Mouse (Mus musculus): ENCODE results near the gene Olfr1371. TPM values are rescaled to one million over a fixed set of nuclear protein-coding genes. Genes with fewer than 3 reads are reported as not detected.
"Not testable (repeated sequence)": the region's sequence is repeated elsewhere in the genome, so short reads cannot be mapped to it uniquely, and the experiment has no call there.

Olfr1371 gene
- polyA plus RNA-seq, 1 experiment from 2014 or later = not detected

DNA sequence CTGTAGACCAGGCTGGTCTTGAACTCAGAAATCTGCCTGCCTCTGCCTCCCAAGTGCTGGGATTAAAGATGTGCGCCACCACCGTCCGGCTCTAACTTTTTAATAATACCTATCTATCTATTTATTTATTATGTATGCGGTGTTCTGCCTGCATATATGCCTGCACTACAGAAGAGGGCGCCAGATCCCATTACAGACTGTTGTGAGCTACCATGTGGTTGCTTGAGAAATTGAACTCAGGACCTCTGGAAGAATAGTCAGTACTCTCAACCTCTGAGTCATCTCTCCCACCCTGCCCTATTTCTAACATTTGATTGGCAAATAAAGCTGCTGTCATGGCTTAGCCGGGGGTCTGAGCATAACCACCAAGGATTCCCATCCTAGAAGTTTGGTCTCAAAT, 9.1 kb upstream of the Olfr1371 start:
- Histone ChIP-seq H3K9me3 (no peaks in the 10 kb centered on the region), H3K36me3 (no peaks in the 10 kb centered on the region), H3K4me3 (no peak overlapping the region), H3K9ac (no peak overlapping the region), H3K27me3 (no peaks in the 10 kb centered on the region), H3K4me1 (peaks cover 3% of the 10 kb centered on the region; the same call in 1 of the 2 replicates), H3K27ac (no peak overlapping the region), H3K4me2 (no peak overlapping the region)
- 64% methylated on average over 6 of the region's 6 CpGs for WGBS
- no peak for ATAC-seq (ENCODE audit: borderline replicate concordance, extremely low read depth, low FRiP score, low TSS enrichment)

DNA sequence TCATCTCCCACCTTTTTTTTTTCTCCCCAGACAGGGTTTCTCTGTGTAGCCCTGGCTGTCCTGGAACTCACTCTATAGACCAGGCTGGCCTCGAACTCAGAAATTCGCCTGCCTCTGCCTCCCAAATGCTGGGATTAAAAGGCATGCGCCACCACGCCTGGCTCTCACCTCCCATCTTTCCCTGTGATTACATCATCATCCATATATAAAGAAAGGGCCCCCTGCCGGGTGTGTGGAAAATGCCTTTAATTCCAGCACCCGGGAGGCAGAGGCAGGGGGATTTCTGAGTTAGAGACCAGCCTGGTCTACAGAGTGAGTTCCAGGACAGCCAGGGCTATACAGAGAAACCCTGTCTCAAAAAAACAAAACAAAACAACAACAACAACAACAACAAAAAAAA, 8.1 kb upstream of the Olfr1371 start:
- not testable (repeated sequence) for H3K27me3 ChIP-seq
- 89% methylated on average over 6 of the region's 6 CpGs for WGBS

DNA sequence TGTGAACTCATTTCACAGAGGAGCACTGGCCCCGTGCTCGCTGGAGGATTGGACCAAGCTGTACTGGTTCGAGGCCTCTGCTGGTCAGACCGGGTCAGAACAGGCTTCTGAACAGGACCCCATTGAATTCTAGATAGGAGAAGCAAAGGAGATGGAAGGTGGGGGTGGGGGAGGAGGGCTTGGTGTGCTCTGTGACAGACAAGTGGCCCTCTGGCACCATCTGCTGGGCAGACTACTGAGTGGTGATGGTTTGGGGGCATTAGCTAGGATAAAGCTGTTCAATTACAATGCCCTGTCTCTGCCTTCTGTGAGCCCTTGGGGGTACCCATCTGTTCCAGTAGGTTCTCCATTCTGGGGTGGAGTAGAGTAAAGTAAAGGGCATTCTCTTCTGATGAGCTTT, 6.5 kb upstream of the Olfr1371 start:
- Histone ChIP-seq H3K27ac (no peak overlapping the region), H3K4me3 (no peak overlapping the region), H3K9me3 (no peaks in the 10 kb centered on the region), H3K36me3 (no peaks in the 10 kb centered on the region), H3K4me2 (peak overlapping the region; percentile 38; the same call in 1 of the 2 replicates), H3K27me3 (no peaks in the 10 kb centered on the region), H3K4me1 (peaks cover 3% of the 10 kb centered on the region; the same call in 1 of the 2 replicates), H3K9ac (no peak overlapping the region)
- peak; percentile 55; the same call in 1 of the 2 replicates for ATAC-seq (ENCODE audit: borderline replicate concordance, extremely low read depth, low FRiP score, low TSS enrichment)
- 8% methylated on average over 4 of the region's 4 CpGs for WGBS

More for the DNA sequence above, 8.1 kb upstream of the Olfr1371 start:
- H3K4me2 ChIP-seq; ATAC-seq (ENCODE audit: borderline replicate concordance, extremely low read depth, low FRiP score, low TSS enrichment); H3K36me3 ChIP-seq; H3K9ac ChIP-seq; H3K4me1 ChIP-seq; H3K9me3 ChIP-seq; H3K27ac ChIP-seq; H3K4me3 ChIP-seq: not testable (repeated sequence)

DNA sequence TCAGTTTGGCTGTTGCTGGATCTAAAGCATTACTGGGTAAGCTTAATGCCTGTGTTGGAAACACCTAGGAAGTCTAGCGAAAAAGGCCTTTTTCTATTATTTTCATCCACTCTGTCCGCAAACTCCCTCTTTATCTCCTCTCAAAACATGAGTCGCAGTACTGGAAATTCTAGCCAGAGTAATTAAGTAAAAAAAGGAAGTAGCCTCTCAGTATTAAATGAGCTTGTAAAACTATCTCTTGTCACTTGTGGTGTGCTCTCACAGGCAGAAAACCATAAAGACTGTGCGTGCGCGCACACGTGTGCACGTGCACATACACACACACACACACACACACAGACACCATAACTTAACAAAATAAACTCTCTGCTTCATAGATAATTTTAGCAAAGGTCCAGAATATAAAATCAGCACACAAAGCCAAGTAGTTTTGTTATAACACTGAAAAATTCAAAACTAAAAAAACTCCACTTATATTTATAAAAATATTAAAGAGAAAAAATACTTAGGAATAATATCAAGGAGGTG, 17.2 kb downstream of the Olfr1371 start:
- H3K27me3 ChIP-seq; H3K4me1 ChIP-seq; H3K4me2 ChIP-seq; H3K36me3 ChIP-seq; H3K4me3 ChIP-seq; ATAC-seq (ENCODE audit: borderline replicate concordance, extremely low read depth, low FRiP score, low TSS enrichment); H3K9ac ChIP-seq; H3K27ac ChIP-seq; H3K9me3 ChIP-seq: not testable (repeated sequence)
- 82% methylated on average over 8 of the region's 8 CpGs for WGBS

DNA sequence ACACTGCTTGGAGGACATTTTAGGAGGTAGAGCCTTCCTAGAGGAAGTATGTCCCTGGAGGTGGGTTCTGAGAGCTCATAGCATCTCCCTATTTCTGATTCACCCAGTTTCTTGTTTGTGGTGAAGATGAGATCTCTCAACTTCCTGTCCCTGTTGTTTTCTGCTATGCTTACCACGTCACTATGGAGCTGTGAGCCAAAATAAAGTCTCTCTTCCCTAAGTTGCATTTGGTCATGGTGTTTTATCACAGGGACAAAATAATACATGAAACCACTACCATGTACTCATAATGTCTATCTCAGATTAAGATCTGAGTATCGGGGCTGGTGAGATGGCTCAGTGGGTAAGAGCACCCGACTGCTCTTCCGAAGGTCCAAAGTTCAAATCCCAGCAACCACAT, 33.1 kb downstream of the Olfr1371 start:
- H3K4me2 ChIP-seq; H3K27me3 ChIP-seq; H3K4me1 ChIP-seq; H3K9ac ChIP-seq; H3K4me3 ChIP-seq; H3K9me3 ChIP-seq; H3K36me3 ChIP-seq; ATAC-seq (ENCODE audit: borderline replicate concordance, extremely low read depth, low FRiP score, low TSS enrichment); H3K27ac ChIP-seq: not testable (repeated sequence)
- 76% methylated on average over 4 of the region's 4 CpGs for WGBS

DNA sequence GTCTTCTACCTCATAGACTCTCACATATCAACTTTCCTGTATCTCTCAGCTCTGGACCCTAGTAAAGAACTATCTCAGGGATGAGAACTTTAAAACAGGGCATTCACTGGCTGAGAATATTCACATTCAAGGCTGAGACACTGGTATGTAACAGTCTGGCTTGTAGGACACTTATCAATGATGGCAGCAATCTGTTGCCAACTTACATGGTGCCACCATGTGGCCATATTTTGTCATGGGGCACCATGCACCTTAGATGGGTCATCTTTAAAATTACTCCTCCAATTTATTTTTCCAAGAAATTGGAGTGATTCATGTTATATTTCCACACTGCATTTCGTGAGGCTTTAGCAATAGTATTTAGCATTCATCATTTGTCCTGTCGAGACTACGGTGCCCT, 33.9 kb downstream of the Olfr1371 start:
- H3K27me3 ChIP-seq; H3K4me1 ChIP-seq; H3K9ac ChIP-seq; H3K36me3 ChIP-seq; H3K4me3 ChIP-seq; H3K4me2 ChIP-seq; H3K27ac ChIP-seq; ATAC-seq (ENCODE audit: borderline replicate concordance, extremely low read depth, low FRiP score, low TSS enrichment); H3K9me3 ChIP-seq: not testable (repeated sequence)
- 89% methylated on average over 2 of the region's 3 CpGs for WGBS

DNA sequence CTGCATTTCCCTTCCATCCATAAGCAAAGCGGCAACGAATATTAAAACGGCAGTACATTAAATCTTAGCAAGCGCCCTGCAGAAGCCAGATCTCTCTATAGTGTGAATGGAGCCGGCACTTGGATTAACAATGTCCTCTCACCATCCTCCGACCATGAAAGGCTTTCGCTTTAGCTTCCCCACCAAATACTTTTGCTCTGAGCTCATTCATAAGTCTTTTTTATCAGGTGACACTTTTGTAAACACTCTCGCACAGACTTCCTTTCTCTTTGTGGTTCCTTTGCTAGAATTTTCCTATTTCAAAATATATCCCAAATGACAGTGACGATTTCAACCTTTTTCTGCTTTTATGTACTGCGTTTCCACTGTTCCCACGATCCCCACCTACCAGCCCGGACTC, 45.3 kb downstream of the Olfr1371 start:
- H3K9ac ChIP-seq = peak overlapping the region; percentile 43; the same call in 1 of the 2 replicates
- no peak for ATAC-seq (ENCODE audit: borderline replicate concordance, extremely low read depth, low FRiP score, low TSS enrichment)
- peaks cover 17% of the 10 kb centered on the region for H3K27me3 ChIP-seq
- peak overlapping the region; percentile 55 for H3K4me3 ChIP-seq
- H3K36me3 ChIP-seq = no peaks in the 10 kb centered on the region
- H3K4me2 ChIP-seq = peak overlapping the region; percentile 93
- no peaks in the 10 kb centered on the region for H3K9me3 ChIP-seq
- H3K4me1 ChIP-seq = 0 out of 2 replicates have a peak, but pooled peaks cover 3% of the 10 kb centered on the region
- 6% methylated on average over 12 of the region's 12 CpGs for WGBS
- no peak overlapping the region for H3K27ac ChIP-seq

DNA sequence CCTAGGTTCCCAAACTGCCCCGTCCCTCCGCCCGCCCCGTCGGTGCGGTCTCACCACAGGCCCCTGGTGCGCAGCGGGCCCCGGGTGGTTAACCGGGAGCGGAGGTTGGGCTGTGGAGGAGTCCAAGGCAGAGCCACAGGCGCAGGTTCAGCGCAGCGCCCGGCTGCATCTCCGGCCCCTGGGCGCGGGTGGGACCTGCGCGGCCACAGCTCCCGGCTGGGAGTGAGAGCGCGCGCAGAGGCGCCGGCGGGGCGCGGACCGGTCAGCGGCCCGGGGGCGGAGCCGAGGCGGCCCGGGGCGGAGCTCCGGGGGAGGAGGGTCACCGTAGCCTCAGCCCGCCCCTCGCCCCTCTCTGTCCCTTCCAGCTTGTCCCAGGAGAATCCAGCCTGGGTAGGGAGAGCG, 45.9 kb downstream of the Olfr1371 start:
- ATAC-seq (ENCODE audit: borderline replicate concordance, extremely low read depth, low FRiP score, low TSS enrichment) = peak; percentile 86; the same call in 1 of the 2 replicates
- not testable (repeated sequence) for H3K4me1 ChIP-seq, H3K27ac ChIP-seq, H3K36me3 ChIP-seq, H3K9me3 ChIP-seq
- 0% methylated on average over 22 of the region's 42 CpGs for WGBS
- Histone ChIP-seq H3K4me3 (peak overlapping the region; percentile 55), H3K27me3 (peaks cover 17% of the 10 kb centered on the region), H3K4me2 (peak overlapping the region; percentile 93), H3K9ac (peak overlapping the region; percentile 43)

DNA sequence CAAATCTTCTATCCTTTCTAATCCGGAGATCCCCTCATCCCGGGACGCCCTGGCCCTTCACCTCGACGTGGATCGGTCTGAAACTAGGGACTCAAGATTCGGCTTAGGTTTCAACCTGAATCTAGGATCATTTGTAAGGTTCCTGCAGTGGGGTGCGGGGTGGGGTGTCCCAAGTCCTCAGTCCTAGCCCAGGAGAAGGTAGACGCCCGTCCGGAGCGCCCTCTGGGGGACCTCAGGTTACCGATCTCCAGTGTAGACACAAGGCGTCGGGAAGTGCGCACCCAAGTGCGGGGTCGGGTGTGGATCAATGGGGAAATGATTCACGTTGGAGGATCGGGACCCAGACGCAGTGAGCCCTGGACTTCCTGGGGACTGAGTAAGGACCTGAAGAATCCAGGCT, 46.7 kb downstream of the Olfr1371 start:
- no peak for ATAC-seq (ENCODE audit: borderline replicate concordance, extremely low read depth, low FRiP score, low TSS enrichment)
- Histone ChIP-seq H3K27ac (no peak overlapping the region), H3K27me3 (peaks cover 17% of the 10 kb centered on the region), H3K9ac (no peak overlapping the region), H3K4me2 (peak overlapping the region; percentile 93), H3K36me3 (no peaks in the 10 kb centered on the region), H3K4me3 (peak overlapping the region; percentile 55), H3K4me1 (0 out of 2 replicates have a peak, but pooled peaks cover 3% of the 10 kb centered on the region), H3K9me3 (no peaks in the 10 kb centered on the region)
- 1% methylated on average over 21 of the region's 21 CpGs for WGBS

DNA sequence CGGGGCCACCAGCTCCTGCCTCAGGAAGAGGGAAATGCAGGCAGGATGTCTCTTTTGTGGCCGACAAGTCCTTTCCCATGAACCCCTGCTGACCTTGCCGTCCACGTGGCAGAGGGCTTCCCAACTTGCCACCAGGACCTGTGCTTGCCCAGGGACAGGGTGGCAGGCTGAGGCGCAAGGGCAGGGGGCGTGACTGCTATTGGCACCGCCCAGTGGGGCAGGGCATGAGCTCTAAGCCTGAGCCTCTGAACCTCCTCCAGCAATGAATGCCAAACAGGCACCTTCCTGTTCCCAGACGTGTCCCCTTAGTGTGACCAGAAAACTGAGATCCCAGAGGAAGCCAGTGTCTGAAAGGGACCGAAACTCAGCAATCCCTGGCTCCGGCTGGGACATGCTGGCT, 49.9 kb downstream of the Olfr1371 start:
- peaks cover 12% of the 10 kb centered on the region for H3K27me3 ChIP-seq
- peak; percentile 43; the same call in 1 of the 2 replicates for ATAC-seq (ENCODE audit: borderline replicate concordance, extremely low read depth, low FRiP score, low TSS enrichment)

More for the DNA sequence above, 49.9 kb downstream of the Olfr1371 start:
- no peak overlapping the region for H3K9ac ChIP-seq
- H3K4me3 ChIP-seq = no peak overlapping the region
- no peak overlapping the region for H3K4me2 ChIP-seq
- H3K27ac ChIP-seq = no peak overlapping the region
- H3K36me3 ChIP-seq = no peaks in the 10 kb centered on the region
- WGBS = 35% methylated on average over 10 of the region's 10 CpGs
- 0 out of 2 replicates have a peak, but pooled peaks cover 3% of the 10 kb centered on the region for H3K4me1 ChIP-seq
- no peaks in the 10 kb centered on the region for H3K9me3 ChIP-seq

Data from lung, embryonic 15.5 days (tissue).